Mouse (Mus musculus): ENCODE measurements at regions not wholly inside any gene's neighbourhood (a gene's known extent, or its start where the extent isn't known, plus 50 kb on each side); places are given as distances from the start of the nearest gene placed in this dataset.

- DNase-seq = no peak
Measured at GRCm38 (mm10) chr7:130082662-130083061, 437.5 kb downstream of the Ate1 start.

- DNase-seq = no peak
Measured at GRCm38 (mm10) chr7:130085706-130086105, 434.5 kb downstream of the Ate1 start.

- no peak for DNase-seq
Measured at GRCm38 (mm10) chr7:130089896-130090610, 430.1 kb downstream of the Ate1 start.

GRCm38 (mm10) chr7:130091942-130092341 lies 428.2 kb downstream of the Ate1 start:
- DNase-seq = no peak

- DNase-seq = no peak
Measured at GRCm38 (mm10) chr7:130095141-130095540, 425.0 kb downstream of the Ate1 start.

GRCm38 (mm10) chr7:130098606-130099005 lies 421.6 kb downstream of the Ate1 start:
- no peak for DNase-seq

- DNase-seq = no peak
Measured at GRCm38 (mm10) chr7:130102671-130103070, 417.5 kb downstream of the Ate1 start.

- no peak for DNase-seq
Measured at GRCm38 (mm10) chr7:130106961-130107360, 413.2 kb downstream of the Ate1 start.

- DNase-seq = no peak
Measured at GRCm38 (mm10) chr7:130108362-130108761, 411.8 kb downstream of the Ate1 start.
